Mouse (Mus musculus) forebrain, embryonic 13.5 days (tissue): ENCODE results near the gene Ywhag. TPM values are rescaled to one million over a fixed set of nuclear protein-coding genes. Genes with fewer than 3 reads are reported as not detected.

Experiments used
- ATAC-seq: fragments of 200-750 bp; cut with Nextera tagmentation; 2 replicates; pipeline ENCODE4 v1.8.0; 2017
- H3K27ac ChIP-seq: fragments of 300-500 bp; sonication (generic); 2 replicates; pipeline ENCODE4 v1.5.1; 2015; ENCODE audit warnings: inconsistent platforms, mild to moderate bottlenecking, moderate library complexity
- H3K27me3 ChIP-seq: fragments of 300-500 bp; sonication (generic); 2 replicates; pipeline ENCODE4 v1.6.1; 2015; ENCODE audit warnings: mild to moderate bottlenecking, inconsistent platforms
- H3K36me3 ChIP-seq: fragments of 300-500 bp; sonication (generic); 2 replicates; pipeline ENCODE4 v1.6.1; 2015; ENCODE audit warnings: mild to moderate bottlenecking, inconsistent platforms; ENCODE audit not compliant: poor library complexity, severe bottlenecking
- H3K4me1 ChIP-seq: fragments of 300-500 bp; sonication (generic); 2 replicates; pipeline ENCODE4 v1.6.1; 2015; ENCODE audit warnings: inconsistent platforms
- H3K4me2 ChIP-seq: fragments of 300-500 bp; sonication (generic); 2 replicates; pipeline ENCODE4 v1.6.1; 2015; ENCODE audit warnings: inconsistent platforms, mild to moderate bottlenecking, moderate library complexity
- H3K4me3 ChIP-seq: fragments of 300-500 bp; sonication (generic); 2 replicates; pipeline ENCODE4 v1.5.1; 2015; ENCODE audit warnings: mild to moderate bottlenecking, inconsistent platforms
- H3K9ac ChIP-seq: fragments of 300-500 bp; sonication (generic); 2 replicates; pipeline ENCODE4 v1.6.1; 2015; ENCODE audit warnings: mild to moderate bottlenecking, inconsistent platforms
- H3K9me3 ChIP-seq: fragments of 300-500 bp; sonication (generic); replicated peaks from 2 replicates; pipeline ENCODE4 v1.6.1; 2016; ENCODE audit warnings: inconsistent platforms
- WGBS: fragments of 180-500 bp; shearing (Covaris S2); methylation state at CpG from one replicate; pipeline ENCODE4 v1.1.7; 2015; 5-methylcytosine and 5-hydroxymethylcytosine counted together
- polyA plus RNA-seq: library from polyadenylated mRNA; unstranded; fragments of >200 nt; fragmentation: Nextera tagmentation; extraction: Ambion mirVana; gene quantifications from 2 replicates; pipeline ENCODE4 v1.2.1, GENCODE M21; 2015

Ywhag gene
- polyA plus RNA-seq, 1 experiment from 2014 or later = 424 TPM

DNA sequence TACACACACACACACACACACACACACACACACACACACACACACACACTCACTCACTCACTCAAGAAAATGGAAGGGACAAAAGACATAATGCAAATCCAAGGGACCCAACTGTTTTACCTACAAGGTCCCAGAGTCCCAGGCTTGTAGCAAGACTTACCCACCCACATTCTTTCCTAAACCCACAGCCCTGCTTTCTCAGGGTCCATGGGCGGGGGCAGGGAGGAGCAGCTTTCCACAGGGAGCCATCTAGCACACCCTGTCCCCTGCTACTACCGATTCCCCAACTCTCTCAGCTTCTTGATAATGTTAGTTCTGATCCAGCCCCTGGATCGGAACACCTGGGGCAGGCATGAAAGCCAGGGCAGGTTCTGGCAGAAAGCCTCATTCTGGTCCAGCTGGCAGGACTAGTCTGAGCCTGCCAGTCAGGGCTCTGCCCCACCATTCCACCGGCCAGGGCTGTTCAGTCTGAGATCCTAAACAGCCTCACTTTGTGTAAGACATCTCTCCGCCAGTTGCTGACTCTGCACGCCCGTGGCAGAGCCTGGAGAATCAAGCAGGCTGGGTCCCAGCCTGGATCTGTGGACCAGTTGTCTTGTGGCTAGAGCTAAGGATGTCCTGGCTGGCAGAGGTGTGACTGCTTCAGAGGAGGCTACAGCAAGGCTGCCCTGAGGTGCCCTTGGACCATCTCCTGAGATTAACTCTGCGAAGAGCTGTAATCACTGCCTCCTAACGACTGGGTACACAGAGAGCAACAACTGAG is 41.6 kb downstream of the Ywhag start:
- ATAC-seq = no peak
- WGBS = 55% methylated on average over 9 of the region's 9 CpGs

DNA sequence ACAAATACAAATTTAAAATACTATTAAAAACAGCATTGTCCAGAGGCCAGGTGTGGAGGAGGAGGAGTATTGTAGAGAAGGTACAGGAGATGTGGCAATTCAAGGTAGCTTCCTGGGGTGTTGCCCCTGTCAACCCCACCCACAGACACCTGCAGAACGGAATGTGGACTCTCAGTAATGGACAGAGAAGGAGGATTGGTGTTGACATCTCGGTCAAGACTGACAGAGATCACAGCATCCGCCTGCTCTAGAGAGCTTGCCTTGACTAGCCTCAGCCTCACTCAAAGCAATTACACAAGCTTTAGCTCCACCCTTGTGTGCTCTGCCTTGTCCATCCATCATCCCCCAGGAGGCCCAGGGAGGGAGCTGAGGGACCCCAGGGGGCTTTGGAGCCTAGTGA is 43.5 kb downstream of the Ywhag start:
- Histone ChIP-seq H3K9me3 (no peaks in the 10 kb centered on the region), H3K27me3 (peaks cover 46% of the 10 kb centered on the region), H3K9ac (no peak overlapping the region), H3K4me2 (no peak overlapping the region), H3K27ac (no peak overlapping the region), H3K4me1 (0 out of 2 replicates have a peak, but pooled peaks cover 8% of the 10 kb centered on the region), H3K4me3 (no peak overlapping the region), H3K36me3 (no peaks in the 10 kb centered on the region)
- no peak for ATAC-seq
- 63% methylated on average over 3 of the region's 3 CpGs for WGBS

More for the DNA sequence above, 41.6 kb downstream of the Ywhag start:
- Histone ChIP-seq H3K4me1 (0 out of 2 replicates have a peak, but pooled peaks cover 4% of the 10 kb centered on the region), H3K4me3 (no peak overlapping the region), H3K9ac (no peak overlapping the region), H3K36me3 (no peaks in the 10 kb centered on the region), H3K9me3 (no peaks in the 10 kb centered on the region), H3K27me3 (peaks cover 36% of the 10 kb centered on the region), H3K27ac (no peak overlapping the region), H3K4me2 (no peak overlapping the region)

GRCm38 (mm10) chr5:135890323-135890722 is 44.1 kb downstream of the Ywhag start:
- Histone ChIP-seq H3K4me3 (no peak overlapping the region), H3K27ac (no peak overlapping the region), H3K9me3 (no peaks in the 10 kb centered on the region), H3K4me1 (0 out of 2 replicates have a peak, but pooled peaks cover 8% of the 10 kb centered on the region), H3K4me2 (no peak overlapping the region), H3K9ac (no peak overlapping the region), H3K27me3 (peaks cover 50% of the 10 kb centered on the region), H3K36me3 (no peaks in the 10 kb centered on the region)
- no peak for ATAC-seq
- 59% methylated on average over 4 of the region's 4 CpGs for WGBS

GRCm38 (mm10) chr5:135888405-135889215 is 45.8 kb downstream of the Ywhag start:
- no peaks in the 10 kb centered on the region for H3K36me3 ChIP-seq
- no peaks in the 10 kb centered on the region for H3K9me3 ChIP-seq
- H3K27me3 ChIP-seq = peaks cover 50% of the 10 kb centered on the region
- no peak overlapping the region for H3K9ac ChIP-seq
- H3K4me2 ChIP-seq = peak overlapping the region; percentile 27
- H3K27ac ChIP-seq = no peak overlapping the region
- H3K4me3 ChIP-seq = no peak overlapping the region; the same call in 1 of the 2 replicates
- 5% methylated on average over 29 of the region's 30 CpGs for WGBS
- ATAC-seq = no peak
- 0 out of 2 replicates have a peak, but pooled peaks cover 8% of the 10 kb centered on the region for H3K4me1 ChIP-seq

DNA sequence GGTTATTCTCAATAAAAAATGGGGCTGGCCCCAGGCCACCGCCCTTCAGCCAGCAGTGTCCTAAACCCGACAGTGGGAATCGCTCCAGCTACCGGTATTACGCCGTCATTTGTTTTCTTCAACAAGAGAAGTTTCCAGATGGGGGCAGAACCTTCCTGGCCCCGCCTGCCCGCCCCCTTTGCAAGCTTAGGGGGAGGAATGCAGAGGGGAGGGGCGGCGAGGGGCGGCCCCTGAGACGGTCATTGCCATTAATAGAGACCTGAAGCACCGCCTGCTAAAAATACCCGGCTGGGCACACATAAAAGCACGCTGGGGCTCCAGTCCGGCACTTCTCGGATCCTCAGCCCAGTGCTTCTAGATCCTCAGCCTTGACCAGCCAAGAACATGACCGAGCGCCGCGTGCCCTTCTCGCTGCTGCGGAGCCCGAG is 46.7 kb downstream of the Ywhag start, which contains the start of gene Hspb1:
Gene Hspb1 (plus strand): TSS at position 245 of the 428 bp plus-strand sequence.
- ATAC-seq = no peak
- Histone ChIP-seq H3K36me3 (no peaks in the 10 kb centered on the region), H3K4me3 (peak within 1 kb of the TSS; percentile 30), H3K9me3 (no peaks in the 10 kb centered on the region), H3K4me1 (0 out of 2 replicates have a peak, but pooled peaks cover 8% of the 10 kb centered on the region), H3K4me2 (peak within 1 kb of the TSS; percentile 53), H3K27ac (no peak within 1 kb of the TSS), H3K9ac (0 out of 2 replicates have a peak within 1 kb of the TSS, but pooled peaks have one; percentile 8), H3K27me3 (peaks cover 50% of the 10 kb centered on the region)
- 1% methylated on average over 24 of the region's 24 CpGs for WGBS

DNA sequence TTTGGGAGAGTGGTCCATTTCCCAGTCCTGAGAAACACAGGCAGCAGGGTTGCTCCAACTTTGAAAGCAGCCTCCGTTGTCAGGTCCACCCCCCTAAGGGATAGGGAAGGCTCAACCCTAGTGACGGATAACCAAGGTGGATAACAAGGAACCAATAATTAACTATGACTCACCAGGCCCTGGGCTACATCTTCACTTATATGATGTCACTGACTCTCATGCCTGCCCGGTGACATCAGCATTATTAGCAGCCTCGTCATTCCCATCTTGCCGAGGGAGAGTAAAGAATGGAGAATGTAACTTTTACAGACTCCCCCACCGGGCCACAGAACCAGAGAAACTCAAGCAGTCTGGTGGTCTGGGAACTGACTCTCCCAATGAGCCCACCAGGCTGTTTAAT is 49.8 kb downstream of the Ywhag start:
- Histone ChIP-seq H3K4me3 (no peak overlapping the region), H3K9me3 (no peaks in the 10 kb centered on the region), H3K36me3 (no peaks in the 10 kb centered on the region), H3K27ac (no peak overlapping the region), H3K9ac (no peak overlapping the region), H3K4me2 (no peak overlapping the region), H3K4me1 (peaks cover 13% of the 10 kb centered on the region; the same call in 1 of the 2 replicates), H3K27me3 (peaks cover 30% of the 10 kb centered on the region)
- ATAC-seq = no peak
- whole genome bisulfite sequencing = 70% methylated on average over 6 of the region's 6 CpGs

DNA sequence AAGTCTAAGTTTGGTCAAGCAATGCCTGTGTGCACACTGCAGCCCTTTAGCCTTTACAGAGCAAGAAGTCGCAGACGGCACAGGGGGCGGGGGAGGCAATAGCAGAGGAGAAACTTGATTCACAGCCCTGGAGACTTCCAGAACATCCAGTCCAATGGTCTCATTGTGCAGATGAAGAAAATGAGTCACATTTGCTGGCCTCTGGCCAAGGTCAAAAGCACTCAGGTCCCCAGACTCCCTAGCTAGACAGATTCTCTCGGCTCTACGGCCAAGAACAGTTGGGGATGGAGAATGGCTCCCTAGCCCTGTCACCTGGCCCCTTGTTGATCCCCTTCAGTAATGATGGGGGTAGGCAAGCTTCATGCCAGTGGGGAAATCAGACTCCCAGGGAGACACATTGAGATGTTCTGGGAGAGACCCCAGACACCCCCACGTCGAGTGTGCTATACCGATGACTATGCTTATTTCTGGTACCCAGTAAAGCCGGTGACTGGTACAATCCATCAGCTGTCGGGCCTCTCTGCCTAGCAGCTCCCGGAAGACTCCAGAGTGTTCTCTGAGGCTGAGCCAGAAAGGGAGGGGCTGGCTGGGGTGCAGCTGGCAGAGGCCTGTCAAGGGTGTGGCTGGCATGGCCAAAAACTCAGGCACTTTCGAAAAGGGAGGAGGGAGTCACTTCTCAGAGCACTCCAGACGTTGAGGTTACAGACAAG is 54.8 kb downstream of the Ywhag start:
- peaks cover 19% of the 10 kb centered on the region; the same call in 1 of the 2 replicates for H3K4me1 ChIP-seq
- H3K4me2 ChIP-seq = no peak overlapping the region
- H3K36me3 ChIP-seq = no peaks in the 10 kb centered on the region
- no peaks in the 10 kb centered on the region for H3K9me3 ChIP-seq
- no peaks in the 10 kb centered on the region for H3K27me3 ChIP-seq
- WGBS = 58% methylated on average over 13 of the region's 13 CpGs
- H3K27ac ChIP-seq = no peak overlapping the region
- ATAC-seq = peak; percentile 64; the same call in 1 of the 2 replicates
- H3K4me3 ChIP-seq = no peak overlapping the region
- H3K9ac ChIP-seq = no peak overlapping the region

GRCm38 (mm10) chr5:135877831-135878231 is 56.6 kb downstream of the Ywhag start:
- Histone ChIP-seq H3K9ac (peak overlapping the region; percentile 49), H3K4me2 (peak overlapping the region; percentile 63), H3K27me3 (peaks cover 9% of the 10 kb centered on the region), H3K9me3 (no peaks in the 10 kb centered on the region), H3K27ac (no peak overlapping the region), H3K36me3 (no peaks in the 10 kb centered on the region), H3K4me1 (peaks cover 19% of the 10 kb centered on the region; the same call in 1 of the 2 replicates), H3K4me3 (peak overlapping the region; percentile 39)
- WGBS = 1% methylated on average over 16 of the region's 16 CpGs
- peak; percentile 35 for ATAC-seq

DNA sequence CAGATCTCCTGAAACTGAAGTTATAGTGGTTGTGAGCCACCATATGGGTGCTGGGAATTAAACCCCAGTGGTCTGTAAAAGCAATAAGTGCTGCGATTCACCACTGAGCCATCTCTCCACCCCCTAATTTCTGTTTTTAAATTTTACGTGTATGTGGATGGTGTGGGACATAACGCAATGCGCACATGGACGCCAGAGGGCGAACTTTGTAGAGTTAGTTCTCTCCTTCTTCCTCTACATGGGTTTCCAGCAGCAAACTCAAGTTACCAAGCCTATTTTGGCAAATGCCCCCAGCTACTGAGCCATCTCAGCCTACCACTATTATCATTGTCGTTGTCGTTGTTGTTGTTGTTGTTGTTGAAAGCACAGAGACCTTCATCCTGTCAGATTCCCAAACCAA is 57.2 kb downstream of the Ywhag start:
- Histone ChIP-seq H3K27me3 (peaks cover 13% of the 10 kb centered on the region), H3K36me3 (no peaks in the 10 kb centered on the region), H3K9ac (no peak overlapping the region), H3K4me1 (peaks cover 19% of the 10 kb centered on the region; the same call in 1 of the 2 replicates), H3K4me2 (peak overlapping the region; percentile 63), H3K9me3 (no peaks in the 10 kb centered on the region), H3K4me3 (peak overlapping the region; percentile 39; the same call in 1 of the 2 replicates), H3K27ac (no peak overlapping the region)
- ATAC-seq = peak; percentile 70
- WGBS = 17% methylated on average over 8 of the region's 8 CpGs

GRCm38 (mm10) chr5:135873753-135874152 is 60.7 kb downstream of the Ywhag start:
- Histone ChIP-seq H3K4me1 (peaks cover 11% of the 10 kb centered on the region), H3K4me2 (no peak overlapping the region), H3K36me3 (no peaks in the 10 kb centered on the region), H3K27me3 (peaks cover 46% of the 10 kb centered on the region), H3K27ac (no peak overlapping the region), H3K9ac (no peak overlapping the region), H3K9me3 (no peaks in the 10 kb centered on the region), H3K4me3 (no peak overlapping the region)
- WGBS = 68% methylated on average over 9 of the region's 9 CpGs
- ATAC-seq = no peak

GRCm38 (mm10) chr5:135872996-135873395 is 61.4 kb downstream of the Ywhag start:
- Histone ChIP-seq H3K9me3 (no peaks in the 10 kb centered on the region), H3K9ac (0 out of 2 replicates have a peak overlapping the region, but pooled peaks have one; percentile 16), H3K4me3 (no peak overlapping the region), H3K4me1 (peaks cover 16% of the 10 kb centered on the region), H3K4me2 (peak overlapping the region; percentile 10; the same call in 1 of the 2 replicates), H3K27me3 (peaks cover 53% of the 10 kb centered on the region), H3K27ac (no peak overlapping the region), H3K36me3 (no peaks in the 10 kb centered on the region)
- no peak for ATAC-seq
- 11% methylated on average over 16 of the region's 16 CpGs for WGBS
